Mouse (Mus musculus): ENCODE data around the gene Nek5. TPM values are rescaled to one million over a fixed set of nuclear protein-coding genes. Genes with fewer than 3 reads are reported as not detected.

Nek5 gene
- total and polyA plus RNA-seq, 3 experiments: 0.23 TPM; not detected in 2

GRCm38 (mm10) chr8:22162206-22162605, 37.4 kb upstream of the Nek5 start:
- Histone ChIP-seq H3K27me3 (ENCODE audit: control insufficient read depth, insufficient read depth, low read length) (no peaks in the 10 kb centered on the region), H3K4me1 (ENCODE audit: control insufficient read depth, insufficient read depth, low read length) (peaks cover 4% of the 10 kb centered on the region), H3K36me3 (ENCODE audit: control insufficient read depth, insufficient read depth, low read length) (no peaks in the 10 kb centered on the region), H3K79me2 (replicated peaks; ENCODE audit: control insufficient read depth, insufficient read depth, low read length) (no peaks in the 10 kb centered on the region), H3K9ac (ENCODE audit: low read depth, low read length) (no peak overlapping the region), H3K4me3 (no peak overlapping the region), H3K27ac (no peak overlapping the region)
- TF ChIP-seq EP300 (IDR thresholded peaks at IDR 0.05; ENCODE audit: insufficient read depth, low read depth, low read length) (no peak), POLR2A (IDR thresholded peaks at IDR 0.05; ENCODE audit: insufficient read depth, low read depth, low read length) (no peak), CTCF (IDR thresholded peaks at IDR 0.05) (no peak)
- no peak for DNase-seq
- intact Hi-C loops (cut with DNase I): no loop called here
- WGBS: 84% methylated on average over 8 of the region's 8 CpGs

GRCm38 (mm10) chr8:22150345-22150663, 25.5 kb upstream of the Nek5 start:
- no peaks in the 10 kb centered on the region for H3K4me1 ChIP-seq (ENCODE audit: control insufficient read depth, insufficient read depth, low read length)
- intact Hi-C loops (cut with DNase I): no loop called here
- H3K9ac ChIP-seq (ENCODE audit: low read depth, low read length): no peak overlapping the region
- H3K27ac ChIP-seq: no peak overlapping the region
- H3K4me3 ChIP-seq: no peak overlapping the region
- DNase-seq: no peak
- 49% methylated on average over 3 of the region's 3 CpGs for WGBS
- no peaks in the 10 kb centered on the region for H3K36me3 ChIP-seq (ENCODE audit: control insufficient read depth, insufficient read depth, low read length)
- no peak for TF ChIP-seq POLR2A (IDR thresholded peaks at IDR 0.05; ENCODE audit: insufficient read depth, low read depth, low read length)
- no peak for TF ChIP-seq CTCF (IDR thresholded peaks at IDR 0.05)
- no peak for TF ChIP-seq EP300 (IDR thresholded peaks at IDR 0.05; ENCODE audit: insufficient read depth, low read depth, low read length)
- H3K27me3 ChIP-seq (ENCODE audit: control insufficient read depth, insufficient read depth, low read length): no peaks in the 10 kb centered on the region
- no peaks in the 10 kb centered on the region for H3K79me2 ChIP-seq (replicated peaks; ENCODE audit: control insufficient read depth, insufficient read depth, low read length)

- no peak for DNase-seq
- Histone ChIP-seq H3K36me3 (ENCODE audit: control insufficient read depth, insufficient read depth, low read length) (no peaks in the 10 kb centered on the region), H3K4me1 (ENCODE audit: control insufficient read depth, insufficient read depth, low read length) (no peaks in the 10 kb centered on the region), H3K4me3 (no peak overlapping the region), H3K79me2 (replicated peaks; ENCODE audit: control insufficient read depth, insufficient read depth, low read length) (no peaks in the 10 kb centered on the region), H3K27me3 (ENCODE audit: control insufficient read depth, insufficient read depth, low read length) (no peaks in the 10 kb centered on the region), H3K27ac (no peak overlapping the region), H3K9ac (ENCODE audit: low read depth, low read length) (no peak overlapping the region)
- 78% methylated on average over 11 of the region's 11 CpGs for WGBS
- TF ChIP-seq POLR2A (IDR thresholded peaks at IDR 0.05; ENCODE audit: insufficient read depth, low read depth, low read length): no peak
- no peak for TF ChIP-seq EP300 (IDR thresholded peaks at IDR 0.05; ENCODE audit: insufficient read depth, low read depth, low read length)
- TF ChIP-seq CTCF (IDR thresholded peaks at IDR 0.05): no peak
- intact Hi-C loops (cut with DNase I): no loop called here
Measured at GRCm38 (mm10) chr8:22149643-22150344, 24.9 kb upstream of the Nek5 start.

GRCm38 (mm10) chr8:22148367-22148740, 23.5 kb upstream of the Nek5 start:
- no peak for DNase-seq
- Histone ChIP-seq H3K27ac (no peak overlapping the region), H3K9ac (ENCODE audit: low read depth, low read length) (no peak overlapping the region), H3K36me3 (ENCODE audit: control insufficient read depth, insufficient read depth, low read length) (no peaks in the 10 kb centered on the region), H3K79me2 (replicated peaks; ENCODE audit: control insufficient read depth, insufficient read depth, low read length) (no peaks in the 10 kb centered on the region), H3K27me3 (ENCODE audit: control insufficient read depth, insufficient read depth, low read length) (no peaks in the 10 kb centered on the region), H3K4me1 (ENCODE audit: control insufficient read depth, insufficient read depth, low read length) (no peaks in the 10 kb centered on the region), H3K4me3 (no peak overlapping the region)
- TF ChIP-seq EP300 (IDR thresholded peaks at IDR 0.05; ENCODE audit: insufficient read depth, low read depth, low read length) (no peak), POLR2A (IDR thresholded peaks at IDR 0.05; ENCODE audit: insufficient read depth, low read depth, low read length) (no peak), CTCF (IDR thresholded peaks at IDR 0.05) (no peak)
- WGBS: 94% methylated on average over 7 of the region's 7 CpGs
- intact Hi-C loops (cut with DNase I): no loop called here

GRCm38 (mm10) chr8:22147706-22148366, 23.0 kb upstream of the Nek5 start:
- Histone ChIP-seq H3K4me1 (ENCODE audit: control insufficient read depth, insufficient read depth, low read length) (no peaks in the 10 kb centered on the region), H3K9ac (ENCODE audit: low read depth, low read length) (no peak overlapping the region), H3K27ac (no peak overlapping the region), H3K79me2 (replicated peaks; ENCODE audit: control insufficient read depth, insufficient read depth, low read length) (no peaks in the 10 kb centered on the region), H3K36me3 (ENCODE audit: control insufficient read depth, insufficient read depth, low read length) (no peaks in the 10 kb centered on the region), H3K27me3 (ENCODE audit: control insufficient read depth, insufficient read depth, low read length) (no peaks in the 10 kb centered on the region), H3K4me3 (no peak overlapping the region)
- DNase-seq: no peak
- TF ChIP-seq CTCF (IDR thresholded peaks at IDR 0.05) (no peak), EP300 (IDR thresholded peaks at IDR 0.05; ENCODE audit: insufficient read depth, low read depth, low read length) (no peak), POLR2A (IDR thresholded peaks at IDR 0.05; ENCODE audit: insufficient read depth, low read depth, low read length) (no peak)
- intact Hi-C loops (cut with DNase I): no loop called here
- WGBS: 81% methylated on average over 9 of the region's 9 CpGs

- Histone ChIP-seq H3K9ac (ENCODE audit: low read depth, low read length) (no peak overlapping the region), H3K4me3 (no peak overlapping the region), H3K27me3 (ENCODE audit: control insufficient read depth, insufficient read depth, low read length) (no peaks in the 10 kb centered on the region), H3K36me3 (ENCODE audit: control insufficient read depth, insufficient read depth, low read length) (no peaks in the 10 kb centered on the region), H3K4me1 (ENCODE audit: control insufficient read depth, insufficient read depth, low read length) (no peaks in the 10 kb centered on the region), H3K27ac (no peak overlapping the region), H3K79me2 (replicated peaks; ENCODE audit: control insufficient read depth, insufficient read depth, low read length) (no peaks in the 10 kb centered on the region)
- TF ChIP-seq CTCF (IDR thresholded peaks at IDR 0.05) (no peak), POLR2A (IDR thresholded peaks at IDR 0.05; ENCODE audit: insufficient read depth, low read depth, low read length) (no peak), EP300 (IDR thresholded peaks at IDR 0.05; ENCODE audit: insufficient read depth, low read depth, low read length) (no peak)
- intact Hi-C loops (cut with DNase I): no loop called here
- no peak for DNase-seq
- 78% methylated on average over 6 of the region's 6 CpGs for WGBS
Measured at GRCm38 (mm10) chr8:22145831-22146230, 21.0 kb upstream of the Nek5 start.

All from heart, adult 2 months (tissue).